Mouse (Mus musculus) brain, adult 2 months (tissue): Measurements from ENCODE around the gene Tfb2m.

Experiments
- DNase-seq: peaks from one replicate; pipeline ENCODE4 v3.0.0; 2011; ENCODE audit warnings: low read depth, low spot score

The Tfb2m gene

GRCm38 (mm10) chr1:179506530-179507315 is 39.3 kb downstream of the Tfb2m start:
- peak; percentile 72 for DNase-seq

DNA sequence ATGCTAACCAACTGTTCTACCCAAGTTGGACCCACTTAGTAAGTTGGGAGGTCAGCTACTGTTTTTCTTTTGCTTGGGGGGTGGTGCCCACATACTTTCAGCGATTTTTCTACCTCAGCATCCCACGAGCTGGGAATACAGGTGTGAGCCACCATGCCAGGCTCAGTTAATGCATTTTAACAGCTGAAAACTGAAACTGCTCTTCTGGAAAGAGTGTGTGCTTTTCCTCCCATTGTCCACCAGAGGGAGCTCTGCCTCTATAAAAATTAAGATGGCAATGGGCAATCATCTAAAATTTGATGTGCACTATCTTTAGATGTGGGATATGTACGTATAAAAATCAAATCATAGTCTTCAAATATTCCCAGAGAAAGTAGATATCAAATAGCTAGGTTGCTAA is 43.5 kb downstream of the Tfb2m start:
- peak; percentile 47 for DNase-seq

- DNase-seq = no peak
Measured at GRCm38 (mm10) chr1:179499257-179499656, 46.8 kb downstream of the Tfb2m start.

DNA sequence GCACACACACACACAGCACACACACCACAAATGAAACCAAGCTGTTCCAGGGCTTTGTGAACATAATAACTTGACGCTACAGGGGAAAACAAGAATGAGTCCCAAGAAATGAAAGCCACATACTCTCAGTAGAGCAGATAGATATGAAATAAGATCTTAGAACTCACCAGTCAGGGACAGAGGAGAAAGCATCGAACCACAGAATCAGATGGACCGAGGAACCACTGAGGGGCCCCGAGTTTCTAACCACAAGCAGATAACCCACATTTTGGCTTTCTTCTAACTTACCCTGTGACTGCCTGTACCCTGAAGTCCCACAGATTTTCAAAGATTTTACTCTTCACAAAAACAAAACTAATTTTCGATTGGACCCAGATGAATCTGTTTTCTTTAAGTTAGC is 53.2 kb downstream of the Tfb2m start:
- no peak for DNase-seq

DNA sequence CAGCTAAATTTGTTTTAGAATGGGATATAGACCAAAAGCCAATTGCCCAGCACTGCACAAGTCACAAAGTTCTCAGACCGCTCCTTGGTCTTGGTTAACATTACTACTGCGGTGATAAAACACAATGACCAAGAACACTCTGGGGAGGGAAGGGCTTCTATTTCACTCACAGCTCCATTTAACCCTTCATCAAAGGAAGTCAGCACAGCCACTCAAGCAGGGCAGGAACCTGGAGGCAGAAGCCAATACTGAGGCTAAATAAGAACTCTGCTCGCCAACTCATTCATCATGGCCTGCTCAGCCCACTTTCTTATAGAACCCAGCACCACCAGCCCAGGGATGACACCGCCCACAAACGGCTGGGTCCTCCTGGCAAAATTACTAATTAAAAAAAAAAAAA is 57.5 kb downstream of the Tfb2m start:
- no peak for DNase-seq

DNA sequence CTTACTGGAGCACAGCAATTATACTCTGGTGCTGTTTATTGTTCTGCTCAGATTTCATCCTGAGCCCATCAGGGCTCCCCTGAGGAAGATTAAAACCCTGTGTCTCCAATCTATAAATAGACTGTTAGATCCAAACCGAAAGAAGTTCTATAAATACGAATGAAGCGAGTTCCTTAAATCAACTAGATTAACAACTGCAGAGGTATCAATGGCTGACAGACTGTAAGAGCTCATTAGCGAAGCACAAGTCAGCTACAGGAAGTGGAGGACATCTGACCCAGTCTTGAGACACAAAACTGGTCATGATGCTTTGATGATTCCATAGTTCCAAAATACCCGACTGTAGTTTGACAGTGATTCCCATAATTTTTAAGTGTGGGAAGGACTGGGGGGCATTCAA is 58.1 kb downstream of the Tfb2m start:
- DNase-seq = no peak

- no peak for DNase-seq
Measured at GRCm38 (mm10) chr1:179487238-179487637, 58.8 kb downstream of the Tfb2m start.

GRCm38 (mm10) chr1:179485784-179486540 is 60.1 kb downstream of the Tfb2m start:
- no peak for DNase-seq

DNA sequence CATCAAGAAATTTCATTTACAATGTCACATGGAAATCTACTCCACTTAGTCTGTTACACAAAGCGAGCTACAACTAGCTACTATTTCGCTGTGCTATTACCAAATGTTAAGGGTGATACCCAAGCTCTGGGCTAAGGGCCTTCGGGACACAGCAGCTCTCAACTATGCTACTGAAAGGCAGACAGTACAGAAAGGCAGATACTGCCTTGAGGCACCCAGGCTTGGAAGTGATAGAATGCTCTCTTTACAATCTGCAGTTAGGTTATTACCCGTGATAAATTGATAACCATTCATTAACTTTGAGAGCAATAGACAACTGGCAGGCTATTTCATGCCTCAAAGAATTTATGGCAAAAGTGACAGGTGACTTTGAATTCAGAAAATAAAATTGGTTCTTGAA is 65.2 kb downstream of the Tfb2m start:
- no peak for DNase-seq
